Comparison of ENCODE assay signal across 8 mouse cellular contexts in the genomic region with DNA sequence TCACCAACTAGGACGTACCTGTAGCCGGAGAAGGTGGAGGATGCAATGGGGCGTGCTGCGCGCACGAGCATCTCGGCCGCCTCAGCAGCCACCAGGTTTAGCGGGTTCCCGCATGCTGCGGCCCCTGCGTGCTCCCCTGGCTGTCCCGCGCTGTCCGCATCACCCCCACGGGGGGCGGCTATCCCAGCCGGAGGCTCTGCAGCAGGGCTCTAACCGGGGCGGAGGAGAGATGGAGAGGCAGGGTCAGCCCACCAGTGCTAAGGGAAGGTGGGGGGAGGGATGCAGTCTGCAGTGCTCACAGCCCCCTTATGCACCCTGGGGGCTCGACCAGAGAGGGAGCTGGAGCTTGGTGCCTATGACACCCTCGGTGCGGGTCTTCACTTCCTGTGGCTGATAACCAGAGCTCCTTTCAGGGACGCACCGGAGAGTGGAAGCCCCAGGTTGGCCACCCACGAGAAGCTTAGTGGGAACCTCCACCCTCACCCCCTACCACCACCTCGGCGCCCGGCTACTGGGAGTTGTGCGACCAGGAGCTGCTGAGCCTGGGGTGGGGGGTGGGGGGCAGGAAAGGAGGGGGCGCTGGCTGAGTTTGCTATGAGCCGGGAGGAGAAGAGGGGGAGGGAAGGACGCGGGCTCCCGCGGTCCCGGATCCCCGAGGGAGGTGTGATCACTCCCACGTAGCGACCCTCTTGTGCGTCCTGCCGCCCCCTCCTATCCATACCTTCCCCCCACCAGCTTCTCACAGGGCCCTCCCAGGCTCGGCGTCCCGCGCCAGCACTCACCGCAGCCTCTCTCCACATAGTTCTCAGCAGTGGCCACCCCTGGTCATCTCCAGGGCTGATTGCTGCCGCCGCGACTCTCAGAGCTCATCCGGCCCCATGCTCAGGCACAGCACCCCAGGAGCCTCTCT. TPM values are rescaled to one million over a fixed set of nuclear protein-coding genes. Genes with fewer than 3 reads are reported as not detected.
DNase-seq lines count a peak whose midpoint lies in the region; ATAC-seq and TF ChIP-seq lines count a peak whose summit lies in the region.

No protein-coding gene starts in this region.

- ATAC-seq in kidney, embryonic 14.5 days (ENCODE audit: low FRiP score, low TSS enrichment) = peak; percentile 34
- ATAC-seq in granulocyte monocyte progenitor cell, adult 5-6 weeks (replicated peaks; ENCODE audit: poor library complexity, severe bottlenecking) = 0 out of 2 replicates have a peak, but pooled peaks have one; percentile 15
- peak; percentile 25; the same call in 1 of the 2 replicates for ATAC-seq in limb, embryonic 13.5 days (ENCODE audit: low FRiP score, low read depth)
- ATAC-seq in activated CD4-positive, CD25-positive, alpha-beta regulatory T cell, adult 4 months = no peak

- peak overlapping the region; percentile 77 for H3K4me2 ChIP-seq in kidney, embryonic 14.5 days (replicated peaks; ENCODE audit: low read depth, low read length)
- peak overlapping the region; percentile 75 for H3K4me2 ChIP-seq in limb, embryonic 13.5 days (replicated peaks)

- H3K4me3 ChIP-seq in kidney, embryonic 14.5 days (ENCODE audit: low read length) = peak overlapping the region; percentile 38
- H3K4me3 ChIP-seq in cortical plate, adult 2 months (ENCODE audit: insufficient read depth, low read length) = peak overlapping the region; percentile 79
- peak overlapping the region; percentile 44 for H3K4me3 ChIP-seq in limb, embryonic 13.5 days

- H3K27ac ChIP-seq in kidney, embryonic 14.5 days (ENCODE audit: low read depth, low read length) = no peak overlapping the region
- peak overlapping the region; percentile 100 for H3K27ac ChIP-seq in cortical plate, adult 2 months (ENCODE audit: insufficient read depth, low read length)
- no peak overlapping the region for H3K27ac ChIP-seq in limb, embryonic 13.5 days

- TF ChIP-seq POLR2A in cortical plate, adult 2 months (IDR thresholded peaks at IDR 0.05; ENCODE audit: extremely low read depth, insufficient read depth, low read length) = no peak

- no peak for TF ChIP-seq CTCF in cortical plate, adult 2 months (IDR thresholded peaks at IDR 0.05; ENCODE audit: extremely low read depth, insufficient read depth, low read length)

- no peak overlapping the region for H3K9ac ChIP-seq in kidney, embryonic 14.5 days (ENCODE audit: low read depth, low read length)
- peak overlapping the region; percentile 48 for H3K9ac ChIP-seq in limb, embryonic 13.5 days

- H3K36me3 ChIP-seq in kidney, embryonic 14.5 days (ENCODE audit: control insufficient read depth, insufficient read depth, low read length) = no peaks in the 10 kb centered on the region
- no peaks in the 10 kb centered on the region for H3K36me3 ChIP-seq in limb, embryonic 13.5 days

- H3K27me3 ChIP-seq in kidney, embryonic 14.5 days (ENCODE audit: control insufficient read depth, insufficient read depth, low read length) = peaks cover 54% of the 10 kb centered on the region
- peaks cover 89% of the 10 kb centered on the region for H3K27me3 ChIP-seq in limb, embryonic 13.5 days

- WGBS in kidney, embryonic 14.5 days = under 1% methylated on average over 46 of the region's 51 CpGs
- WGBS in limb, embryonic 13.5 days = under 1% methylated on average over 42 of the region's 51 CpGs

- peaks cover 15% of the 10 kb centered on the region for H3K4me1 ChIP-seq in kidney, embryonic 14.5 days (ENCODE audit: control insufficient read depth, insufficient read depth, low read length)
- H3K4me1 ChIP-seq in cortical plate, adult 2 months (ENCODE audit: control insufficient read depth, insufficient read depth, low read length) = no peaks in the 10 kb centered on the region; the same call in 1 of the 2 replicates
- H3K4me1 ChIP-seq in limb, embryonic 13.5 days = peaks cover 33% of the 10 kb centered on the region

- no peak for DNase-seq in kidney, postnatal 25 days
- DNase-seq in right cerebral cortex, postnatal 4 days = peak; percentile 38
- DNase-seq in thymus, adult 18-20 months = no peak

- no peaks in the 10 kb centered on the region for H3K9me3 ChIP-seq in kidney, embryonic 14.5 days (ENCODE audit: control insufficient read depth, low read length)
- H3K9me3 ChIP-seq in limb, embryonic 13.5 days = no peaks in the 10 kb centered on the region

RNA-seq across cellular contexts. Expression of gene Grin2a, which starts 1.1 kb away (rescaled TPM):
- polyA plus RNA-seq in kidney, embryonic 14.5 days (2014; fragmentation: Nextera tagmentation; extraction: Ambion mirVana) = 0.16 and 0.42 TPM in 2 replicates
- 39.1 and 43.5 TPM in 2 replicates for polyA plus RNA-seq in cortical plate, adult 2 months (2012; rRNA removed)
- total RNA-seq in granulocyte monocyte progenitor cell, adult 5-6 weeks (2014; fragmentation: Nextera tagmentation) = not detected in 2 replicates
- total RNA-seq in granulocyte monocyte progenitor cell, adult 5-6 weeks (2017) = not detected in 2 replicates
- polyA plus RNA-seq in limb, embryonic 13.5 days (2015; fragmentation: Nextera tagmentation; extraction: Ambion mirVana) = 1.9 and 2.2 TPM in 2 replicates
- not detected for polyA plus RNA-seq in activated CD4-positive, CD25-positive, alpha-beta regulatory T cell, adult 4 months (2017; shearing (Covaris generic))

Comparison
In these comparisons a context has a peak if more than half of its experiments do, and no peak if none do; other contexts are left out.
1. RNA of gene Grin2a, which starts 1.1 kb away (polyA plus RNA-seq): 39.1 to 43.5 TPM in cortical plate, adult 2 months; 1.9 to 2.2 TPM in limb, embryonic 13.5 days, 0.16 to 0.42 TPM in kidney, embryonic 14.5 days and not detected in activated CD4-positive, CD25-positive, alpha-beta regulatory T cell, adult 4 months; every median in the first group is over 10 times any median in the second.
2. Peak in every context shown above with its lines, with median percentiles within 50 percentile points of each other: H3K4me3 ChIP-seq.